Mouse (Mus musculus): ENCODE results near the gene Tgm2.

Tgm2 gene

GRCm38 (mm10) chr2:158167496-158168205 is 21.4 kb upstream of the Tgm2 start:
- no peak for DNase-seq (ENCODE audit: low read depth, low spot score)

- DNase-seq (ENCODE audit: low read depth, low spot score): no peak
These were observed 20.4 kb upstream of the Tgm2 start for GRCm38 (mm10) chr2:158166628-158167027.

GRCm38 (mm10) chr2:158165776-158166175 is 19.5 kb upstream of the Tgm2 start:
- no peak for DNase-seq (ENCODE audit: low read depth, low spot score)

GRCm38 (mm10) chr2:158163034-158163433 is 16.8 kb upstream of the Tgm2 start:
- no peak for DNase-seq (ENCODE audit: low read depth, low spot score)

GRCm38 (mm10) chr2:158161761-158162160 is 15.5 kb upstream of the Tgm2 start:
- DNase-seq (ENCODE audit: low read depth, low spot score): no peak

- DNase-seq (ENCODE audit: low read depth, low spot score): no peak
These were observed 13.4 kb upstream of the Tgm2 start for GRCm38 (mm10) chr2:158159376-158160235.

GRCm38 (mm10) chr2:158157654-158158053 is 11.4 kb upstream of the Tgm2 start:
- DNase-seq (ENCODE audit: low read depth, low spot score): no peak

GRCm38 (mm10) chr2:158156487-158156886 is 10.3 kb upstream of the Tgm2 start:
- no peak for DNase-seq (ENCODE audit: low read depth, low spot score)

GRCm38 (mm10) chr2:158155615-158156014 is 9.4 kb upstream of the Tgm2 start:
- DNase-seq (ENCODE audit: low read depth, low spot score): no peak

GRCm38 (mm10) chr2:158155101-158155500 is 8.9 kb upstream of the Tgm2 start:
- DNase-seq (ENCODE audit: low read depth, low spot score): no peak

GRCm38 (mm10) chr2:158154641-158155040 is 8.4 kb upstream of the Tgm2 start:
- no peak for DNase-seq (ENCODE audit: low read depth, low spot score)

GRCm38 (mm10) chr2:158153728-158154343 is 7.6 kb upstream of the Tgm2 start:
- DNase-seq (ENCODE audit: low read depth, low spot score): no peak

- DNase-seq (ENCODE audit: low read depth, low spot score): no peak
These were observed 6.6 kb upstream of the Tgm2 start for GRCm38 (mm10) chr2:158152685-158153309.

- no peak for DNase-seq (ENCODE audit: low read depth, low spot score)
These were observed 4.8 kb upstream of the Tgm2 start for GRCm38 (mm10) chr2:158151077-158151476.

- DNase-seq (ENCODE audit: low read depth, low spot score): no peak
These were observed 735 bp upstream of the Tgm2 start for GRCm38 (mm10) chr2:158146971-158147370.

GRCm38 (mm10) chr2:158145528-158146065 is 639 bp downstream of the Tgm2 start:
- DNase-seq (ENCODE audit: low read depth, low spot score): no peak

GRCm38 (mm10) chr2:158144750-158145527 is 1.3 kb downstream of the Tgm2 start:
- no peak for DNase-seq (ENCODE audit: low read depth, low spot score)

GRCm38 (mm10) chr2:158144263-158144662 is 2.0 kb downstream of the Tgm2 start:
- no peak for DNase-seq (ENCODE audit: low read depth, low spot score)

GRCm38 (mm10) chr2:158143816-158144215 is 2.4 kb downstream of the Tgm2 start:
- DNase-seq (ENCODE audit: low read depth, low spot score): no peak

- no peak for DNase-seq (ENCODE audit: low read depth, low spot score)
These were observed 3.3 kb downstream of the Tgm2 start for GRCm38 (mm10) chr2:158142981-158143380.
